Mouse (Mus musculus) neural tube, embryonic 14.5 days (tissue): ENCODE measurements around the gene Ncln. TPM values are rescaled to one million over a fixed set of nuclear protein-coding genes. Genes with fewer than 3 reads are reported as not detected.

Experiments used
- ATAC-seq: fragments of 200-750 bp; cut with Nextera tagmentation; 2 replicates; pipeline ENCODE4 v1.8.0; 2017; ENCODE audit warnings: low read depth, mild to moderate bottlenecking, moderate TSS enrichment, moderate library complexity
- H3K27ac ChIP-seq: fragments of 300-500 bp; sonication (generic); 2 replicates; pipeline ENCODE4 v1.5.1; 2014; ENCODE audit warnings: low read depth, mild to moderate bottlenecking, control low read depth, low read length, moderate library complexity, mixed read lengths
- H3K27me3 ChIP-seq: fragments of 300-500 bp; sonication (generic); 2 replicates; pipeline ENCODE4 v1.6.1; 2014; ENCODE audit warnings: low read length; ENCODE audit not compliant: control insufficient read depth, insufficient read depth
- H3K36me3 ChIP-seq: fragments of 300-500 bp; sonication (generic); 2 replicates; pipeline ENCODE4 v1.6.1; 2014; ENCODE audit warnings: low read length, mixed read lengths; ENCODE audit not compliant: control insufficient read depth, insufficient read depth
- H3K4me1 ChIP-seq: fragments of 300-500 bp; sonication (generic); 2 replicates; pipeline ENCODE4 v1.6.1; 2014; ENCODE audit warnings: low read length; ENCODE audit not compliant: control insufficient read depth, insufficient read depth
- H3K4me2 ChIP-seq: fragments of 300-500 bp; sonication (generic); 2 replicates; pipeline ENCODE4 v1.6.1; 2014; ENCODE audit warnings: mild to moderate bottlenecking, low read depth, low read length, control low read depth
- H3K4me3 ChIP-seq: fragments of 300-500 bp; sonication (generic); 2 replicates; pipeline ENCODE4 v1.5.1; 2014; ENCODE audit warnings: low read depth, low read length, control low read depth, mixed read lengths
- H3K9ac ChIP-seq: fragments of 300-500 bp; sonication (generic); replicated peaks from 2 replicates; pipeline ENCODE4 v1.6.1; 2014; ENCODE audit warnings: low read depth, mild to moderate bottlenecking, control low read depth, low read length, mixed read lengths
- H3K9me3 ChIP-seq: fragments of 300-500 bp; sonication (generic); 2 replicates; pipeline ENCODE4 v1.6.1; 2016; ENCODE audit warnings: low read length; ENCODE audit not compliant: control insufficient read depth
- WGBS: fragments of 180-500 bp; shearing (Covaris S2); extraction: QIAGEN DNeasy Blood & Tissue Kit; methylation state at CpG from one replicate; pipeline ENCODE4 v1.1.7; 2014; 5-methylcytosine and 5-hydroxymethylcytosine counted together
- polyA plus RNA-seq: library from polyadenylated mRNA; unstranded; fragments of >200 nt; fragmentation: Nextera tagmentation; extraction: Ambion mirVana; gene quantifications from 2 replicates; pipeline ENCODE4 v1.2.1, GENCODE M21; 2014

Gene Ncln
- polyA plus RNA-seq, 1 experiment from 2014 or later, result 62.7 TPM

DNA sequence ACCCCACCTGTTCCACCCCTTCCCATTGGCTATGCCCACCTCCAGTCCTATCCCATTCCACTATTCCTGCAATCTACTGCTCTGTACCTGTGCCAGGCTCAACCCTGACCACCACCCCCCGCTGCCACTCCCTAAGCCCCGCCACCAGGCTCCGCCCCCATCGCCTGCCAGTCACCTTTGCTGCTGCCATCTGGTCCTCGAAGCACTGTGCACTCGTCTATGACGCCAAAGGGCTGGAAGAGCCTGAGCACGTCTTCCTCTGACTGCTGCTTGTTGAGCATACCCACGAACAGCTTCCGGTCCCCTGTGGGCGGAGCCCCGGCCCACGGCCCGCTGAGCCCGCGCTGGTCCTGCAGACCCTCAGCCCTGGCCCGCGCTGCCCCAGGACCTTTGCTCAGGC lies 25.7 kb downstream of the Ncln start:
- Histone ChIP-seq H3K4me1 (peaks cover 6% of the 10 kb centered on the region; the same call in 1 of the 2 replicates), H3K9me3 (no peaks in the 10 kb centered on the region), H3K9ac (no peak overlapping the region), H3K4me3 (no peak overlapping the region), H3K27ac (no peak overlapping the region), H3K27me3 (no peaks in the 10 kb centered on the region), H3K36me3 (peaks cover 16% of the 10 kb centered on the region), H3K4me2 (no peak overlapping the region)
- 61% methylated on average over 18 of the region's 18 CpGs for WGBS
- no peak for ATAC-seq

DNA sequence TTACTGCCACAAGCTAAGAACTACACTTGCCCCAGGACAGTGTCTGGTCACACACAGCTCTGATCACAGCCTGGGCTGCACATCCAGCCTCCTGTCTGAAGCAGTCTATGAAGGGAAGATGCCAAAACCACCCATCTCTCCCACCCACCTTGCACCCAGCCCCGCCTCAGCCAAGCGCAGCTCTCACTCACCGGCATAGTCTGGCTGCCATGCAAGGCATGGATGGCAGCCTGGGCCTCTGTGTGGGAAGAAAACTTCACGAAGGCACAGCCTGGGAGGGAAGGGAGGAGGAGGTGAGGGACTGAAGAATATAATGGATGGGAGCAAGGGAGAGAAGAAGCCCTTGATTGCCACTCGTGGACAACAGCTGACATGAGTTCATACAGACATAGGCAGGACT lies 26.9 kb downstream of the Ncln start:
- H3K36me3 ChIP-seq, result peaks cover 16% of the 10 kb centered on the region
- 84% methylated on average over 5 of the region's 5 CpGs for WGBS
- H3K4me1 ChIP-seq, result peaks cover 9% of the 10 kb centered on the region; the same call in 1 of the 2 replicates
- no peaks in the 10 kb centered on the region for H3K9me3 ChIP-seq
- H3K27ac ChIP-seq, result no peak overlapping the region
- H3K4me2 ChIP-seq, result no peak overlapping the region
- H3K9ac ChIP-seq, result no peak overlapping the region
- peaks cover 4% of the 10 kb centered on the region; the same call in 1 of the 2 replicates for H3K27me3 ChIP-seq
- no peak for ATAC-seq
- no peak overlapping the region for H3K4me3 ChIP-seq

DNA sequence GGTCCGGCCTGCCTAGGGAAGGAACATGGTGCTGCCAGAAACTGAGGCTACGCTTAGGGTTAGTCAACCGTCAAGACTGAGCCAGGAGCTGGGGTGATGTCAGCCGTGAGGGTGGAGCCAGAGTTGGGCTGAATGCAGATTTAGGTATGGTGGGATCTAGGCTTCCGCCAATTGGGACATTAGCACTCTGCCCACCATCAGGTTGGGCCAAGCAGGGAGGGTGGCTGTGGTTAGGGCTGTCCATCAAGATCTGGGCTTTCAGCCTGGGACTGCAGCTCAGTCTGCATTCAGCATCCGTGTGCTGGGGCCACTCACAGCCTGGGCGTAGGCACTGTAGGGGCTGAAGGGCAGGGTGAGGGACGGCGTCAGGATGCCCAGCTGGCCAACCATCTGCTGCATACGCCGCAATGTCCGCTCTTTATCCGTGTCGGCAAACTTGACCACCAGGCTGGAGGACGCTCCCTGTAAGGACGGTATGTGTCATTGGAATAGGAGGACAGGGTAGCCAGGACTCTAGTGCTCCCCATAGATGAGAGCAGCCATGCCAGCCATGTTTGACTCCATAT lies 28.4 kb downstream of the Ncln start:
- H3K4me3 ChIP-seq, result no peak overlapping the region
- peaks cover 5% of the 10 kb centered on the region; the same call in 1 of the 2 replicates for H3K4me1 ChIP-seq
- H3K36me3 ChIP-seq, result peaks cover 16% of the 10 kb centered on the region
- H3K27me3 ChIP-seq, result peaks cover 17% of the 10 kb centered on the region
- no peak overlapping the region for H3K9ac ChIP-seq
- no peaks in the 10 kb centered on the region for H3K9me3 ChIP-seq
- ATAC-seq, result no peak
- H3K4me2 ChIP-seq, result no peak overlapping the region
- WGBS, result 90% methylated on average over 16 of the region's 16 CpGs
- no peak overlapping the region for H3K27ac ChIP-seq

DNA sequence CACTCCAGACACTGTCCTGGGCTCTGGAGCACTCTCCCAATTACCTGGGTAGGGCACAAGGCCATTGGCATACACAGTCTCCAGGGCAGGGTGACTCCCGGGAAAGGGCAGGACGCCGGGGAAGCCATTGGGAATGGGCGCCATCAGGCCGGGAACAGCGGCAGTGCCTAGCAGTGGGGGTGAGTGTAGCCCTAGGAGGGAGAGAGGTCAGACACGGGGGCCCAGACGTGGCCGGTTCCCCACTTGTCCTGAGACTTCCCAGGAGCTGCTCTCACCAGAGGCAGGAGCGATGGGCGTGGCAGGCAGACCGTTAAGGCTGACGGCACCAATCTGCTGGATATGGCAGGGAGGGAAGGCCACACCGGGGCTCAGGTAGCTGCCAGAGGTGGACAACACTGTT lies 29.3 kb downstream of the Ncln start:
- Histone ChIP-seq H3K9ac (no peak overlapping the region), H3K27me3 (peaks cover 26% of the 10 kb centered on the region), H3K36me3 (peaks cover 22% of the 10 kb centered on the region), H3K4me1 (0 out of 2 replicates have a peak, but pooled peaks cover 3% of the 10 kb centered on the region), H3K4me2 (no peak overlapping the region), H3K4me3 (no peak overlapping the region), H3K27ac (no peak overlapping the region), H3K9me3 (no peaks in the 10 kb centered on the region)
- ATAC-seq, result no peak
- WGBS, result 59% methylated on average over 14 of the region's 14 CpGs

DNA sequence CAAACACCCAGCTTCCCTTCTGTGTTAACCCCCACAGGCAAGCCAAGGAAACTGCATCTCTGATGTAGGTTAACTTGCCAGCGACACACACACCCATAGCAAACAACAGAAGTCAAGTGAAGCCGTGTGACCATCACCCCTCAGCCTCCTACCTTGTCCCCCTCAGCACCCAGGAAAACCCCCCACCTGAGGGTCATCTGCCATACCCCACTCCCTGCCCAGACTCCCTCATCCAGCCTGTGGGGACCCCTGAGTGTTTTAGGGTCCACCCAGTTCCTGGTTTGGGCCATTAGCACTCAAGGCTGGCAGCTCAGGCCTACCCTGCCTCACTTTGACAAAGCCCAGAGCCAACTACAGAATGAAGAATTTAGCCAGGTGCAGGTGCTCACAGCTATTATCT lies 30.1 kb downstream of the Ncln start:
- H3K9ac ChIP-seq, result no peak overlapping the region
- H3K4me1 ChIP-seq, result 0 out of 2 replicates have a peak, but pooled peaks cover 3% of the 10 kb centered on the region
- peaks cover 23% of the 10 kb centered on the region for H3K36me3 ChIP-seq
- H3K27ac ChIP-seq, result no peak overlapping the region
- no peak for ATAC-seq
- no peak overlapping the region for H3K4me2 ChIP-seq
- 77% methylated on average over 2 of the region's 2 CpGs for WGBS
- peaks cover 29% of the 10 kb centered on the region for H3K27me3 ChIP-seq
- H3K9me3 ChIP-seq, result no peaks in the 10 kb centered on the region
- no peak overlapping the region for H3K4me3 ChIP-seq

DNA sequence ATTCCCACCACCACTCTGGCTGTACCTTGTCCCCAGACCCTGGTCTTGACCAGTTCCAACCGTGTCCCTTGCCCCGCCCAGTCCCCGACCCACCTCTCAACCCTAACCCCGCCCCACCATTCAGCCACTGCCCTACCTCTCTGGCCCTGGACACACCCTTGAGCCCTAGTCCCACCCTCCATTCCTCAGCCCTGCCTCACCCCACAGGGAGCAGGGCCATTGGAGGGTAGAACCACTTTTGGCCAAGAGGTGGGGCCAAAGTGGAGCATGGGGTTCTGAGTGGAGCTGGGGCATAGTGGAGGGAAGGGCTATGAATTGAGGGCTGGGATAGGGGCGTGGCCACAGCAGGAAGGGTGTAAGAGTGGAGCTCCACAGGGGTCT lies 30.9 kb downstream of the Ncln start:
- peaks cover 23% of the 10 kb centered on the region for H3K36me3 ChIP-seq
- H3K4me3 ChIP-seq, result no peak overlapping the region
- no peak overlapping the region for H3K9ac ChIP-seq
- peak; percentile 6; the same call in 1 of the 2 replicates for ATAC-seq
- H3K27ac ChIP-seq, result no peak overlapping the region
- H3K27me3 ChIP-seq, result peaks cover 33% of the 10 kb centered on the region
- 0 out of 2 replicates have a peak, but pooled peaks cover 3% of the 10 kb centered on the region for H3K4me1 ChIP-seq
- H3K9me3 ChIP-seq, result no peaks in the 10 kb centered on the region
- H3K4me2 ChIP-seq, result no peak overlapping the region
- WGBS, result 2% methylated on average over 5 of the region's 5 CpGs

DNA sequence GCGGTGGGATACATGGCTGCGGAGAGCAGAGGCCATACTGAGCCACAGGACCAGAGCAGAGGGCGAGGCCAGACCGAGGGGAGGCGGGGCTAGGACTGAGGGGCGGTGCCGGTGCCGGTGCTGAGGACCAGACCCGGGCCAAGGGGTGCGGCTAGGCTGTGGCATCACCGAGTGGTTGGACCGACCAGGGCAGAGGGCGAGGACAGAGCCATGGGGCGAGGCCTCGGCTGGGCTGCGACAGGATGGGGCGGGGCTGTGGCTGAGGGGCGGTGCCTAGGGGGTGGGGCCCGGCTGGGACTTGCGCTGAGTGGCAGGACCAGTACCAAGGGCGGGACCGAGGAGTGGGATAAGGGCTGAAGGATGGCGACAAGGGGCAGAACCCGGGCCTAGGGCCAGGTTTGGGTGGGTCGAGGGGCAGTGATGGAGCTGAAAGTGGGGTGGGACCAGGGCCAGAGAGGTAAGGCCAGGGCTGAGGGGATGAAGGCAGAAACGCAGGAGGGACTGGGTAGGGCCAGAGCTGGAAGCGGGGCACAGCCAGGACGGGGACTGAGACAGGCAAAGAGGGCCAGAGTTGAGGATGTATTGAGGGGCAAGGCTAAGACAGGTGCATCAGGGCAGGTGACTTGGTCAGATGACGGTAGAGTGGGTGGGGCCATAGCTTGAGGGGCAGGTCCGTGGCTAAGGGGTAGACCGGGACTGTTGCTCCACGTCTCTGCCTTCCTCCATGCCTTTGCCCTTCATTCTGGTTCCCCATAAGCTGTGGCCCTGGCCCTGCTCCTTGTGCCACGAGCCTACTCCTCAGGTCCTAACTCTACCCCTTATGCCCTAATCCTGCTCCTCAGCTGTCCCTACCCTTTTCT lies 31.6 kb downstream of the Ncln start:
- Histone ChIP-seq H3K27ac (no peak overlapping the region), H3K4me3 (peak overlapping the region; percentile 18; the same call in 1 of the 2 replicates), H3K36me3 (peaks cover 23% of the 10 kb centered on the region), H3K9ac (0 out of 2 replicates have a peak overlapping the region, but pooled peaks have one; percentile 7), H3K4me1 (0 out of 2 replicates have a peak, but pooled peaks cover 3% of the 10 kb centered on the region), H3K27me3 (peaks cover 33% of the 10 kb centered on the region), H3K4me2 (peak overlapping the region; percentile 42), H3K9me3 (no peaks in the 10 kb centered on the region)
- peak; percentile 73 for ATAC-seq
- WGBS, result 3% methylated on average over 32 of the region's 33 CpGs

DNA sequence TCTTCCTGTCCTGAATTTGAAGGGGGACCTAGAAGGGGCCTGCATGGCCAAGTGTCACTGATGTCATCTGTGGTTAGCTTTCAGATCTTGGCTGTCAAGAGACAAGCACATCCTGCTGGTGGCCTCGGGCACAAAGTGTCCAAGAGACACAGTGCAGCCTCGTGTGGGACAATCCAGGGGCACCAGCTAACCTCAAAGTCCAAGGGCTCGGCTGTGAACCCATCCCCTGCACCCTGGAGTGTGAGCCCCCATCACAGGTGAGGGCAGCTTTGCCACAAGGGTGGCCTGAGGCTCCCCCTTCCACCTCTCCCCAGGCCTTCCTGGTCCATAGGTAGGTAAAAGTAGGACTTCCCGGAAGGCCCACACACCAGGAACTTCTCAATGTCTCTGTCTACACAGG lies 32.7 kb downstream of the Ncln start:
- Histone ChIP-seq H3K36me3 (peaks cover 23% of the 10 kb centered on the region), H3K9ac (no peak overlapping the region), H3K27ac (no peak overlapping the region), H3K27me3 (peaks cover 33% of the 10 kb centered on the region), H3K4me2 (no peak overlapping the region), H3K4me1 (0 out of 2 replicates have a peak, but pooled peaks cover 3% of the 10 kb centered on the region), H3K9me3 (no peaks in the 10 kb centered on the region), H3K4me3 (no peak overlapping the region)
- 74% methylated on average over 4 of the region's 4 CpGs for WGBS
- ATAC-seq, result no peak

DNA sequence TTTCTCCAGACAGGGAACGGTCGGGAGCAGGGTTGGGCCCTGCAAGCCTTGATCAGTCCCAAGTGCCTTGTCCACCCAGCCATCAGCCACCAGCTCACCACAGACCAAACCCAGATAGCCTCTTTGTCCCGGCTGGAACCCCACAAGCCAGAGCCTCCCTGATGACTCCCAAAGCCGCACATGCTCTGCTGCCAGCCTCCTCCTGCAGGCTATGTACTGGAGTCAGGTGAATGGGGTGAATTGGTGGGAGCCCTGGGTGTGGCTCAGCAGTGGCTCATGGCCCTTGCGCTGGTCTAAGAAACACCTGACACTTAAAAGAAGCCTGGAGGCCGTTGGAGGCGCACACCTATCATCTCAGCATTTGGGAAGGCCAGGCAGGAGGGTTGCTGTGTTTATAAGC lies 33.3 kb downstream of the Ncln start:
- Histone ChIP-seq H3K4me2 (no peak overlapping the region), H3K36me3 (peaks cover 21% of the 10 kb centered on the region), H3K27ac (no peak overlapping the region), H3K9ac (no peak overlapping the region), H3K9me3 (no peaks in the 10 kb centered on the region), H3K4me1 (0 out of 2 replicates have a peak, but pooled peaks cover 3% of the 10 kb centered on the region), H3K4me3 (no peak overlapping the region), H3K27me3 (peaks cover 33% of the 10 kb centered on the region)
- ATAC-seq, result no peak
- 76% methylated on average over 7 of the region's 7 CpGs for WGBS
